Mouse (Mus musculus) kidney, postnatal 0 days (tissue): ENCODE results near the gene Il2rb. TPM values are rescaled to one million over a fixed set of nuclear protein-coding genes. Genes with fewer than 3 reads are reported as not detected.

Source experiments
- ATAC-seq: fragments of 200-750 bp; cut with Nextera tagmentation; replicated peaks from 2 replicates; pipeline ENCODE4 v1.8.0; 2017; ENCODE audit warnings: low read depth, moderate number of reproducible peaks, moderate TSS enrichment, moderate library complexity; ENCODE audit not compliant: low FRiP score
- DNase-seq: peaks from one replicate; pipeline ENCODE4 v3.0.0-alpha.2; 2016; ENCODE audit warnings: low spot score
- H3K27ac ChIP-seq: fragments of 300-500 bp; sonication (generic); 2 replicates; pipeline ENCODE4 v1.5.1; 2014; ENCODE audit warnings: mild to moderate bottlenecking
- H3K27me3 ChIP-seq: fragments of 300-500 bp; sonication (generic); 2 replicates; pipeline ENCODE4 v1.6.1; 2014; ENCODE audit warnings: low read length, mixed read lengths; ENCODE audit not compliant: insufficient read depth
- H3K36me3 ChIP-seq: fragments of 300-500 bp; sonication (generic); 2 replicates; pipeline ENCODE4 v1.6.1; 2014; ENCODE audit warnings: low read length, mixed read lengths; ENCODE audit not compliant: insufficient read depth
- H3K4me1 ChIP-seq: fragments of 300-500 bp; sonication (generic); replicated peaks from 2 replicates; pipeline ENCODE4 v1.6.1; 2014; ENCODE audit warnings: antibody characterized with exemption, low read length, mixed read lengths; ENCODE audit not compliant: insufficient read depth
- H3K4me2 ChIP-seq: fragments of 300-500 bp; sonication (generic); 2 replicates; pipeline ENCODE4 v1.6.1; 2014; ENCODE audit warnings: mild to moderate bottlenecking, low read length, moderate library complexity, mixed read lengths
- H3K4me3 ChIP-seq: fragments of 300-500 bp; sonication (generic); replicated peaks from 2 replicates; pipeline ENCODE4 v1.5.1; 2014; ENCODE audit warnings: low read depth, low read length
- H3K9ac ChIP-seq: fragments of 300-500 bp; sonication (generic); 2 replicates; pipeline ENCODE4 v1.6.1; 2014; ENCODE audit warnings: low read depth, low read length
- H3K9me3 ChIP-seq: fragments of 300-500 bp; sonication (generic); replicated peaks from 2 replicates; pipeline ENCODE4 v1.6.1; 2016; ENCODE audit warnings: low read length, inconsistent platforms, mixed read lengths
- CTCF ChIP-seq: IDR thresholded peaks from 2 replicates; pipeline ENCODE4 v1.5.1; 2016; ENCODE audit warnings: antibody characterized with exemption, low read depth, mild to moderate bottlenecking, moderate library complexity
- WGBS: fragments of 180-500 bp; shearing (Covaris S2); extraction: QIAGEN DNeasy Blood & Tissue Kit; methylation state at CpG from one replicate; pipeline ENCODE4 v1.1.7; 2014; 5-methylcytosine and 5-hydroxymethylcytosine counted together
- polyA plus RNA-seq: library from polyadenylated mRNA; unstranded; fragments of >200 nt; fragmentation: Nextera tagmentation; extraction: Ambion mirVana; gene quantifications from 2 replicates; pipeline ENCODE4 v1.2.1, GENCODE M21; 2015

Gene Il2rb
- polyA plus RNA-seq, 1 experiment from 2014 or later = 1.1 TPM

DNA sequence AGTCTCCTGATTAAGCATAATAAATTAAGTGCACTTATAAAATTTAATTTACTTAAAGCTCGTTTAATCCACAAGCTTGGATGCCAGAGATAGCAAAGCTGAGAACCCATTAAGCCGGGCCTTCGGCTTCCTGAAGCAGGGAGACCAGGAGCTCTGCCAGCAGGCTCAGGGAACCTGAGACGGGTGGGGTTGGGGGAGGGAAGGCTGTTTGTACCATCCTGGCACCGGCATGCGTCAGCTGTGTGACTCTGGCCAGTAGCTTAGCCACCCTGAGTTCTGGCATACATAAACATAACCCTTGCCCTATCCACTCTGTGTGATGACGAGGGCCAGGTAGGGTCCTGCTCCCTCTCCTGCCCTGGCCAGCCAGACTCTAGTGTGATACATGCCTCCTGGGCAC, 39.0 kb downstream of the Il2rb start:
- no peak overlapping the region for H3K27ac ChIP-seq
- no peak overlapping the region for H3K9ac ChIP-seq
- no peaks in the 10 kb centered on the region for H3K9me3 ChIP-seq
- 27% methylated on average over 7 of the region's 7 CpGs for whole genome bisulfite sequencing
- H3K27me3 ChIP-seq = no peaks in the 10 kb centered on the region
- TF ChIP-seq CTCF = no peak
- no peaks in the 10 kb centered on the region for H3K36me3 ChIP-seq
- H3K4me1 ChIP-seq = no peaks in the 10 kb centered on the region
- ATAC-seq (no peak), DNase-seq (no peak)
- H3K4me2 ChIP-seq = no peak overlapping the region
- no peak overlapping the region for H3K4me3 ChIP-seq

DNA sequence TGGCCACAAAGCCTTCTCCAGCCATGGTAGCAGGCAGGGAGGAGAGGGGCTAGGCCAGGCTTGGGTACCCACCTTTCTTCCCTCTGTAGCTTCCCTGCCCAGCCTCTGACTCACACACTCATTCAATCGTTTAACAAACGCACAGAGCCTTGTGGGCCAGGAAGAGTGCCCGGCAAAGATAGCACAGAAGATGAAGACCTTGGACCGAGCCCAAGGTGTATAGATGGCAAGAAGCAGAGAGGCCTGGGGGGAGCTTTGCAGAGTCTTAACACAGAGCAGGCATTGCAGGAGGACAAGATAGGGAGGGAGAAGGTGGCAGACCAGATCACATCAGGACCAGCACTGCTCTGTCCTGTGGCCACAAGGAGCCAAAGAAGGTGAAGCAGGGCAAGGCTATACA, 39.9 kb downstream of the Il2rb start:
- no peaks in the 10 kb centered on the region for H3K4me1 ChIP-seq
- no peaks in the 10 kb centered on the region for H3K9me3 ChIP-seq
- WGBS = 69% methylated on average over 4 of the region's 4 CpGs
- TF ChIP-seq CTCF = no peak
- ATAC-seq = no peak
- H3K9ac ChIP-seq = no peak overlapping the region
- DNase-seq = no peak
- no peak overlapping the region for H3K27ac ChIP-seq
- no peak overlapping the region for H3K4me2 ChIP-seq
- no peaks in the 10 kb centered on the region for H3K36me3 ChIP-seq
- H3K27me3 ChIP-seq = no peaks in the 10 kb centered on the region
- no peak overlapping the region for H3K4me3 ChIP-seq

DNA sequence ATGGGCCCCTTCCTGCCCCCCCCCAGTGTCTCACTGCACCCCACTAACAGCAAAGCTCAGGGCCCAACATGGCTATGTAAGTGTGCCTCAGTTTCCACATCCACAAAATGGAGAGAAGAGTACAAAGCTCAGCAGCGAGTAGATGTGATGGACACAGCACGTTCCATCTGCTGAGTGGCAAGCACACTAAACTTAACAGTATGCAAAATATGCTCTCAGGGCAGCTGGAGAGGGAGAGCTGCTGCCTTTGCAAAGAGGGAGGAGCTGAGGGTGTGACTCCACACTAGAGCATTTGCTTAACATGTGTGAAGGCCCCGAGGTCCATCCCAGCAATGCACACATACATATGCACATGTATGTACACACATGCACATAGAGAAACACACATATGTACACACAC, 42.1 kb downstream of the Il2rb start:
- no peak for TF ChIP-seq CTCF
- Histone ChIP-seq H3K9ac (no peak overlapping the region), H3K4me1 (no peaks in the 10 kb centered on the region), H3K27me3 (no peaks in the 10 kb centered on the region), H3K27ac (no peak overlapping the region), H3K9me3 (no peaks in the 10 kb centered on the region), H3K36me3 (no peaks in the 10 kb centered on the region), H3K4me2 (no peak overlapping the region), H3K4me3 (no peak overlapping the region)
- ATAC-seq (no peak), DNase-seq (no peak)
- 85% methylated on average over 3 of the region's 3 CpGs for WGBS

DNA sequence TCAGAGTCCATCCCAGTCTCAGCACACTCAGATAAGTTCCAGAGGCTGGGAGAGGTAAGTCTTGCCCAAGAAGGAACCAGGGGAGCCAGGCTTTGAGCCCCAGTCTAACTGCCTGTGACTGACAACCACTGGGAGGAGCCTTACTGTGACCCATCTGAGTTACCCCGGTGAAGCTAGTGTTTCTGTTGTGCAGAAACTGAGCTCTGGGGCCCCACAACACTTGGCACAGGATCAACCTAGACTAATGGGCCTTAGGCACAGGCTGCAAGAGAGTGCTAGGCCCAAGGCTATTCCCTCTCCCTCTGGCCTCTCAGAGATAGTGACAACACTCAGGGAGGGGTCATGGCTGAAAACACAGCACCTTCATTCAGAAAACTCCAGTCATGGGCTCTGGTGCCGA, 43.9 kb downstream of the Il2rb start:
- H3K27me3 ChIP-seq = no peaks in the 10 kb centered on the region

DNA sequence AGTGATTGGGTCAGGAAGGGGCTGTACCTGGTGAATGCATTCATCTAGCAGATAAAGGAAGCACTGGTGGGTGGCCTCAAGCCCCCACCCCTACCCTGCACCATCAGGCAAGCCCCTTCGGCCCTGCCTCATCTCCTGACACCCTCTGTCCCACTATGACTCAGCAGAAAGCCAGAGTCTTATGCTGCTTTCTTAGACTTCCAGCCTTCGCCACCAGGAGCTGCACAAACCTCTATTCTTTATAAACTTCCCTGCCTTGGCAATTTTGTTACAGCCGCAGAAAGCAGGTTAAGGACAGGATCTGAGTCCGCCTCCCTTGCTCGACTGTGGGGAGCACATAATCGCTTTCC, 44.7 kb downstream of the Il2rb start:
- Histone ChIP-seq H3K9me3 (no peaks in the 10 kb centered on the region), H3K36me3 (no peaks in the 10 kb centered on the region), H3K9ac (no peak overlapping the region), H3K4me3 (no peak overlapping the region), H3K4me1 (no peaks in the 10 kb centered on the region), H3K27me3 (no peaks in the 10 kb centered on the region), H3K4me2 (no peak overlapping the region), H3K27ac (0 out of 2 replicates have a peak overlapping the region, but pooled peaks have one; percentile 20)
- no peak for DNase-seq
- 0 out of 2 replicates have a peak, but pooled peaks have one; percentile 5 for TF ChIP-seq CTCF
- WGBS = 86% methylated on average over 6 of the region's 6 CpGs
- no peak for ATAC-seq

More for the DNA sequence above, 43.9 kb downstream of the Il2rb start:
- Histone ChIP-seq H3K4me2 (no peak overlapping the region), H3K4me1 (no peaks in the 10 kb centered on the region), H3K27ac (no peak overlapping the region), H3K36me3 (no peaks in the 10 kb centered on the region), H3K9me3 (no peaks in the 10 kb centered on the region), H3K9ac (no peak overlapping the region), H3K4me3 (no peak overlapping the region)
- ATAC-seq (no peak), DNase-seq (no peak)
- no peak for TF ChIP-seq CTCF
- WGBS = 68% methylated on average over 2 of the region's 2 CpGs

DNA sequence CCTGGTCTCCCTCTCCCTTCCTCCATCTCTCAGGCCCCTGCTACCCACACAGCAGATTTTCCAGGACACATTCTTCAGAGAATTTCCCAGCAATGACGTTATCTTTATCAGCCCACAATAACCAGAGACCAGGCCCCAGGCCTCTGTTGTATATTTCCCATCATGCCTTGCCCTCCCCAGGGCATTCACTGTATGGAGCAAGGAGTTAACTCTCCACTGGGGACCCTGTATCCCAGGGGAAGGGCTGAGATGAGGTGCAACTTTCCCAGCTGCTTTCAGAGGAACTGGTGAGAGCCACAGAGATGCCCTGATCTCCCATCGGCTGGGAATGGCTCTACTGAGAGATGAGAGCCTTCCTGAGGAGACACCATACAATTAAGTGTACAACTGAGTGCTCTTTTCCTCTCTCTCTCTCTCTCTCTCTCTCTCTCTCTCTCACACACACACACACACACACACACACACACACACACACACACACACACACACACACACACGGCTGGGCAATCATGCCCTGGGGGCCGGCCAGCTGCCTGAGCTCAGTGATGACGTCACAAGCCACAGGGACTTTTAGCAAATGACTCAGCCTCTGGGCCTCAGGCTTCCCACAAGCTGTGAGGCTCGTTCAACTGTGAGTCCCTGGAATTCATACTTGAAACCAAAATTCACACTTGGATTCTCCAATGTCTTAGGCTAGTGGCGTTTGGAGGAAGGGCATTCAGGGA, 45.2 kb downstream of the Il2rb start:
- H3K4me2 ChIP-seq = no peak overlapping the region
- TF ChIP-seq CTCF = no peak
- ATAC-seq = no peak
- H3K27me3 ChIP-seq = no peaks in the 10 kb centered on the region
- peak; percentile 49 for DNase-seq
- no peaks in the 10 kb centered on the region for H3K9me3 ChIP-seq
- no peak overlapping the region for H3K9ac ChIP-seq
- no peaks in the 10 kb centered on the region for H3K4me1 ChIP-seq
- WGBS = 28% methylated on average over 7 of the region's 7 CpGs
- 0 out of 2 replicates have a peak overlapping the region, but pooled peaks have one; percentile 20 for H3K27ac ChIP-seq
- no peak overlapping the region for H3K4me3 ChIP-seq
- H3K36me3 ChIP-seq = no peaks in the 10 kb centered on the region

DNA sequence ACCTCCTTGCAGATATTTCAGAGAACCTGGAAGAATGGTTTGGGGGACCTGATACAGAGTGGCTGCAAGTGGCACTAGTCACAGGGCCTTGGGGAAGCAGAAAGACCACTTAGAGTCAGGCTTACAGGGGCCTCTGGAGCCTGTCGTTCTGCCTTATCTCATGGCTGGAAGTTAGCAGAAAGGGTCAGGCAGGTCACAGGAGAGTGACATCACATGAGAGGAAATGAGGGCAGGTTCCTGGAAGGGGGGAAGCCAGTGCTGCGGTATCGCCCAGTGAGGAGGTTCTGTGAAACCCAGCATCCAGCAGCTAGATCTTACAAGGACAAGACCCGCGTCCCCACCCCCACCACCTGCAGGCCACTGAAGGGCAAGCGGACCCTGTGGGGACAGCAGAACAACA, 45.9 kb downstream of the Il2rb start:
- Histone ChIP-seq H3K27me3 (no peaks in the 10 kb centered on the region), H3K4me3 (no peak overlapping the region), H3K4me2 (no peak overlapping the region), H3K9me3 (no peaks in the 10 kb centered on the region), H3K27ac (no peak overlapping the region), H3K4me1 (no peaks in the 10 kb centered on the region), H3K9ac (no peak overlapping the region), H3K36me3 (no peaks in the 10 kb centered on the region)
- no peak for TF ChIP-seq CTCF
- ATAC-seq (no peak), DNase-seq (no peak)
- WGBS = 72% methylated on average over 6 of the region's 6 CpGs
